Mouse (Mus musculus): ENCODE measurements around the gene Wbp1l.

GRCm38 (mm10) chr19:46696482-46696881 lies 97.6 kb downstream of the Wbp1l start:
- TF ChIP-seq POLR2A (IDR thresholded peaks at IDR 0.05; ENCODE audit: control insufficient read depth in 1 of 2, insufficient read depth in 1 of 2, low read depth in 1 of 2, low read length in 2 of 2, poor library complexity in 1 of 2) = no peak
- TF ChIP-seq TCF12 (IDR thresholded peaks at IDR 0.05; ENCODE audit: low read depth, low read length) = no peak
- TF ChIP-seq ELF1 (IDR thresholded peaks at IDR 0.05; ENCODE audit: low read depth, low read length) = no peak
- TF ChIP-seq CTCF (IDR thresholded peaks at IDR 0.05 in 2 of 3, conservative IDR thresholded peaks at IDR 0.05 in 1 of 3; ENCODE audit: control insufficient read depth in 1 of 3, insufficient read depth in 1 of 3, low read depth in 2 of 3, low read length in 3 of 3, poor library complexity in 1 of 3, severe bottlenecking in 1 of 3) = no peak
- no peak for TF ChIP-seq E2F4 (IDR thresholded peaks at IDR 0.05; ENCODE audit: borderline replicate concordance, low read depth, low read length)
- no peak for TF ChIP-seq EP300 (IDR thresholded peaks at IDR 0.05; ENCODE audit: low read depth in 1 of 2, low read length in 2 of 2)

Measured in MEL (cell line).